Mouse (Mus musculus): ENCODE measurements around the gene Usp35. TPM values are rescaled to one million over a fixed set of nuclear protein-coding genes. Genes with fewer than 3 reads are reported as not detected.

The Usp35 gene
- 11.6 TPM for polyA plus RNA-seq (2015; fragmentation: Illumina TruSeq; extraction: RNeasy Lipid Tissue Mini Kit (QIAGEN cat#74804); ENCODE audit: low read depth, low replicate concordance)

GRCm38 (mm10) chr7:97331726-97332666, at the start of gene Usp35, which contains the start of gene Kctd21:
Usp35 (minus strand) TSS chr7:97332020.
Kctd21 (plus strand) TSS chr7:97332327.

Other genes with a start within 250 kb of the Usp35 start
- 17.1 TPM for gene Kctd21, start 307 bp upstream of the Usp35 start, polyA plus RNA-seq (2015; fragmentation: Illumina TruSeq; extraction: RNeasy Lipid Tissue Mini Kit (QIAGEN cat#74804); ENCODE audit: low read depth, low replicate concordance)
- gene Alg8, start 39.6 kb upstream of the Usp35 start, polyA plus RNA-seq (2015; fragmentation: Illumina TruSeq; extraction: RNeasy Lipid Tissue Mini Kit (QIAGEN cat#74804); ENCODE audit: low read depth, low replicate concordance): 8.3 TPM
- gene Ndufc2, start 68.0 kb upstream of the Usp35 start, polyA plus RNA-seq (2015; fragmentation: Illumina TruSeq; extraction: RNeasy Lipid Tissue Mini Kit (QIAGEN cat#74804); ENCODE audit: low read depth, low replicate concordance): 419 TPM
- 38.8 TPM for gene Thrsp, start 85.7 kb upstream of the Usp35 start, polyA plus RNA-seq (2015; fragmentation: Illumina TruSeq; extraction: RNeasy Lipid Tissue Mini Kit (QIAGEN cat#74804); ENCODE audit: low read depth, low replicate concordance)
- gene Kctd14, start 119.3 kb upstream of the Usp35 start, polyA plus RNA-seq (2015; fragmentation: Illumina TruSeq; extraction: RNeasy Lipid Tissue Mini Kit (QIAGEN cat#74804); ENCODE audit: low read depth, low replicate concordance): 3.0 TPM
- 28.7 TPM for gene Ints4, start 148.9 kb upstream of the Usp35 start, polyA plus RNA-seq (2015; fragmentation: Illumina TruSeq; extraction: RNeasy Lipid Tissue Mini Kit (QIAGEN cat#74804); ENCODE audit: low read depth, low replicate concordance)
- gene Aamdc, start 247.5 kb upstream of the Usp35 start, polyA plus RNA-seq (2015; fragmentation: Illumina TruSeq; extraction: RNeasy Lipid Tissue Mini Kit (QIAGEN cat#74804); ENCODE audit: low read depth, low replicate concordance): 69.8 TPM
- gene Rsf1, start 247.9 kb upstream of the Usp35 start, polyA plus RNA-seq (2015; fragmentation: Illumina TruSeq; extraction: RNeasy Lipid Tissue Mini Kit (QIAGEN cat#74804); ENCODE audit: low read depth, low replicate concordance): 14.4 TPM

Measured in brain, adult 10 weeks (tissue).